9 mouse cellular contexts compared by ENCODE assay signal in genomic region chr8:94205736-94206135, GRCm38 (mm10). TPM values are rescaled to one million over a fixed set of nuclear protein-coding genes. Genes with fewer than 3 reads are reported as not detected.
DNase-seq lines count a peak whose midpoint lies in the region; ATAC-seq and TF ChIP-seq lines count a peak whose summit lies in the region.
"Had no signal": no experiment of that assay in that cellular context is flagged by ENCODE, and none has a peak within 500 bp of the region (broad histone marks: within the 10 kb centered on the region; RNA-seq: fewer than 3 reads in every experiment).

No protein-coding gene starts in this region.

- peak; percentile 71 for DNase-seq in A20 (ENCODE audit: low read depth, low spot score)
- peak; percentile 90 for DNase-seq in ES-CJ7 (ENCODE audit: low read depth, low spot score)
- DNase-seq in forebrain, postnatal 0 days, result peak; percentile 72
- peak; percentile 93 for DNase-seq in intestine, embryonic 14.5 days (ENCODE audit: low spot score)
- DNase-seq in liver, embryonic 13.5 days, result peak; percentile 57
- DNase-seq in thymus, postnatal 25 days, result peak; percentile 55

- no peak overlapping the region for H3K4me3 ChIP-seq in forebrain, postnatal 0 days (ENCODE audit: low read depth, low read length)
- H3K4me3 ChIP-seq in intestine, embryonic 14.5 days (ENCODE audit: low read depth, low read length), result no peak overlapping the region
- H3K4me3 ChIP-seq in liver, embryonic 13.5 days (replicated peaks), result no peak overlapping the region
- no peak overlapping the region for H3K4me3 ChIP-seq in neural tube, embryonic 15.5 days (replicated peaks)
- H3K4me3 ChIP-seq: heart, embryonic 15.5 days had no signal

- no peak overlapping the region for H3K27ac ChIP-seq in forebrain, postnatal 0 days (ENCODE audit: low read depth, low read length)
- no peak overlapping the region for H3K27ac ChIP-seq in intestine, embryonic 14.5 days (ENCODE audit: low read depth)
- no peak overlapping the region for H3K27ac ChIP-seq in liver, embryonic 13.5 days
- no peak overlapping the region for H3K27ac ChIP-seq in neural tube, embryonic 15.5 days (replicated peaks)
- H3K27ac ChIP-seq: heart, embryonic 15.5 days had no signal

- H3K4me1 ChIP-seq in forebrain, postnatal 0 days (ENCODE audit: insufficient read depth), result 0 out of 2 replicates have a peak, but pooled peaks cover 3% of the 10 kb centered on the region
- no peaks in the 10 kb centered on the region for H3K4me1 ChIP-seq in intestine, embryonic 14.5 days (replicated peaks; ENCODE audit: control insufficient read depth, insufficient read depth, low read length)
- H3K4me1 ChIP-seq in liver, embryonic 13.5 days (replicated peaks), result no peaks in the 10 kb centered on the region
- 0 out of 2 replicates have a peak, but pooled peaks cover 4% of the 10 kb centered on the region for H3K4me1 ChIP-seq in neural tube, embryonic 15.5 days

- 15% methylated on average over 5 of the region's 5 CpGs for WGBS in forebrain, postnatal 0 days
- 14% methylated on average over 5 of the region's 5 CpGs for WGBS in intestine, embryonic 14.5 days
- 13% methylated on average over 5 of the region's 5 CpGs for WGBS in liver, embryonic 13.5 days (ENCODE audit: insufficient replicate concordance)
- 17% methylated on average over 5 of the region's 5 CpGs for WGBS in neural tube, embryonic 15.5 days

- ATAC-seq in cerebellum, adult (ENCODE audit: insufficient number of reproducible peaks, low FRiP score, low TSS enrichment), result peak; percentile 75
- ATAC-seq in forebrain, postnatal 0 days, result peak; percentile 61; the same call in 1 of the 2 replicates
- ATAC-seq in intestine, embryonic 14.5 days (replicated peaks; ENCODE audit: low FRiP score, low TSS enrichment, low read depth), result 0 out of 2 replicates have a peak, but pooled peaks have one; percentile 47
- peak; percentile 75 for ATAC-seq in liver, embryonic 13.5 days (ENCODE audit: low read depth)
- peak; percentile 70; the same call in 1 of the 2 replicates for ATAC-seq in neural tube, embryonic 15.5 days (ENCODE audit: low FRiP score)

- H3K27me3 ChIP-seq in forebrain, postnatal 0 days (ENCODE audit: insufficient read depth, low read length), result no peaks in the 10 kb centered on the region
- H3K27me3 ChIP-seq in intestine, embryonic 14.5 days (replicated peaks; ENCODE audit: control insufficient read depth, insufficient read depth, low read length), result no peaks in the 10 kb centered on the region
- H3K27me3 ChIP-seq in liver, embryonic 13.5 days, result peaks cover 13% of the 10 kb centered on the region; the same call in 1 of the 2 replicates
- 0 out of 2 replicates have a peak, but pooled peaks cover 3% of the 10 kb centered on the region for H3K27me3 ChIP-seq in neural tube, embryonic 15.5 days (replicated peaks)
- H3K27me3 ChIP-seq: heart, embryonic 15.5 days had no signal

- H3K9me3 ChIP-seq in forebrain, postnatal 0 days (ENCODE audit: low read length), result no peaks in the 10 kb centered on the region
- no peaks in the 10 kb centered on the region for H3K9me3 ChIP-seq in intestine, embryonic 14.5 days (ENCODE audit: control insufficient read depth, low read length)
- no peaks in the 10 kb centered on the region for H3K9me3 ChIP-seq in liver, embryonic 13.5 days (replicated peaks)
- H3K9me3 ChIP-seq in neural tube, embryonic 15.5 days (replicated peaks), result no peaks in the 10 kb centered on the region
- H3K9me3 ChIP-seq: heart, embryonic 15.5 days had no signal

- H3K4me2 ChIP-seq in forebrain, postnatal 0 days (ENCODE audit: low read depth), result no peak overlapping the region
- H3K4me2 ChIP-seq in intestine, embryonic 14.5 days (ENCODE audit: low read length), result no peak overlapping the region
- no peak overlapping the region for H3K4me2 ChIP-seq in liver, embryonic 13.5 days
- H3K4me2 ChIP-seq in neural tube, embryonic 15.5 days, result no peak overlapping the region
- H3K4me2 ChIP-seq: heart, embryonic 15.5 days had no signal

- peak; percentile 86 for TF ChIP-seq CTCF in forebrain, postnatal 0 days (IDR thresholded peaks at IDR 0.05; ENCODE audit: low read depth)

- H3K9ac ChIP-seq in forebrain, postnatal 0 days, result no peak overlapping the region
- no peak overlapping the region for H3K9ac ChIP-seq in intestine, embryonic 14.5 days (ENCODE audit: low read length)
- no peak overlapping the region for H3K9ac ChIP-seq in liver, embryonic 13.5 days
- no peak overlapping the region for H3K9ac ChIP-seq in neural tube, embryonic 15.5 days (replicated peaks)
- H3K9ac ChIP-seq: heart, embryonic 15.5 days had no signal

- no peaks in the 10 kb centered on the region for H3K36me3 ChIP-seq in forebrain, postnatal 0 days (ENCODE audit: insufficient read depth)
- no peaks in the 10 kb centered on the region for H3K36me3 ChIP-seq in intestine, embryonic 14.5 days (ENCODE audit: control insufficient read depth, insufficient read depth, low read length)
- no peaks in the 10 kb centered on the region for H3K36me3 ChIP-seq in liver, embryonic 13.5 days
- no peaks in the 10 kb centered on the region for H3K36me3 ChIP-seq in neural tube, embryonic 15.5 days
- H3K36me3 ChIP-seq: heart, embryonic 15.5 days had no signal

RNA-seq across cellular contexts. Expression of gene Nup93, which starts 8.6 kb away (rescaled TPM):
- total RNA-seq in forebrain, postnatal 0 days (2014; rRNA removed), result 43.7 and 44.5 TPM in 2 replicates
- 31.4 and 36.7 TPM in 2 replicates for polyA plus RNA-seq in forebrain, postnatal 0 days (2015; fragmentation: Nextera tagmentation; extraction: Ambion mirVana)
- polyA plus RNA-seq in intestine, embryonic 14.5 days (2014; fragmentation: Nextera tagmentation; extraction: Ambion mirVana), result 90.0 and 98.1 TPM in 2 replicates
- polyA plus RNA-seq in liver, embryonic 13.5 days (2015; fragmentation: Nextera tagmentation; extraction: Ambion mirVana), result 58.7 and 65.6 TPM in 2 replicates
- 51.5 and 57.4 TPM in 2 replicates for polyA plus RNA-seq in neural tube, embryonic 15.5 days (2015; fragmentation: Nextera tagmentation; extraction: Ambion mirVana)

RNA-seq across cellular contexts. Expression of gene Mt1, which starts 26.9 kb away (rescaled TPM):
- 205 and 418 TPM in 2 replicates for total RNA-seq in forebrain, postnatal 0 days (2014; rRNA removed)
- 386 and 411 TPM in 2 replicates for polyA plus RNA-seq in forebrain, postnatal 0 days (2015; fragmentation: Nextera tagmentation; extraction: Ambion mirVana)
- polyA plus RNA-seq in intestine, embryonic 14.5 days (2014; fragmentation: Nextera tagmentation; extraction: Ambion mirVana), result 473 and 778 TPM in 2 replicates
- 3,562 and 4,215 TPM in 2 replicates for polyA plus RNA-seq in liver, embryonic 13.5 days (2015; fragmentation: Nextera tagmentation; extraction: Ambion mirVana)
- 119 and 160 TPM in 2 replicates for polyA plus RNA-seq in neural tube, embryonic 15.5 days (2015; fragmentation: Nextera tagmentation; extraction: Ambion mirVana)

RNA-seq across cellular contexts. Expression of gene Mt2, which starts 33.3 kb away (rescaled TPM):
- total RNA-seq in forebrain, postnatal 0 days (2014; rRNA removed), result 36.4 and 88.1 TPM in 2 replicates
- 139 and 143 TPM in 2 replicates for polyA plus RNA-seq in forebrain, postnatal 0 days (2015; fragmentation: Nextera tagmentation; extraction: Ambion mirVana)
- 104 and 155 TPM in 2 replicates for polyA plus RNA-seq in intestine, embryonic 14.5 days (2014; fragmentation: Nextera tagmentation; extraction: Ambion mirVana)
- polyA plus RNA-seq in liver, embryonic 13.5 days (2015; fragmentation: Nextera tagmentation; extraction: Ambion mirVana), result 1,104 and 1,162 TPM in 2 replicates
- polyA plus RNA-seq in neural tube, embryonic 15.5 days (2015; fragmentation: Nextera tagmentation; extraction: Ambion mirVana), result 32.8 and 40.2 TPM in 2 replicates

RNA-seq across cellular contexts. Expression of gene Mt3, which starts 53.3 kb away (rescaled TPM):
- total RNA-seq in forebrain, postnatal 0 days (2014; rRNA removed), result 151 and 445 TPM in 2 replicates
- 316 and 341 TPM in 2 replicates for polyA plus RNA-seq in forebrain, postnatal 0 days (2015; fragmentation: Nextera tagmentation; extraction: Ambion mirVana)
- 8.0 and 8.7 TPM in 2 replicates for polyA plus RNA-seq in intestine, embryonic 14.5 days (2014; fragmentation: Nextera tagmentation; extraction: Ambion mirVana)
- 0.45 and 0.47 TPM in 2 replicates for polyA plus RNA-seq in liver, embryonic 13.5 days (2015; fragmentation: Nextera tagmentation; extraction: Ambion mirVana)
- 244 and 279 TPM in 2 replicates for polyA plus RNA-seq in neural tube, embryonic 15.5 days (2015; fragmentation: Nextera tagmentation; extraction: Ambion mirVana)
